Mouse (Mus musculus) neutrophil, adult 5-6 weeks (primary cell): ENCODE measurements around the gene Hnrnpab. TPM values are rescaled to one million over a fixed set of nuclear protein-coding genes. Genes with fewer than 3 reads are reported as not detected.
"Not testable (repeated sequence)": the region's sequence is repeated elsewhere in the genome, so short reads cannot be mapped to it uniquely, and the experiment has no call there.

Experiments used
- ATAC-seq: fragments of 151-379, 151-347 bp; 2 replicates; pipeline ENCODE4 v1.8.0; 2017; ENCODE audit warnings: mild to moderate bottlenecking, moderate TSS enrichment; ENCODE audit not compliant: insufficient number of reproducible peaks, poor library complexity, low FRiP score, severe bottlenecking; ENCODE audit errors: extremely low read depth
- total RNA-seq: library from RNA; stranded (forward); fragments of 200-1000 nt; gene quantifications from 2 replicates; pipeline ENCODE4 v1.2.3, GENCODE M21; 2017

Gene Hnrnpab
- total RNA-seq, 1 experiment from 2014 or later = 213 TPM

GRCm38 (mm10) chr11:51636323-51636684 lies 29.7 kb upstream of the Hnrnpab start:
- ATAC-seq = peak; percentile 58; the same call in 1 of the 2 replicates

- ATAC-seq = peak; percentile 40
Measured at GRCm38 (mm10) chr11:51635525-51636322, 29.1 kb upstream of the Hnrnpab start, which contains the start of gene Rmnd5b. TSS of gene Rmnd5b (minus strand) at chr11:51635896.

- no peak for ATAC-seq
Measured at GRCm38 (mm10) chr11:51635127-51635524, 28.5 kb upstream of the Hnrnpab start.

- no peak for ATAC-seq
Measured at GRCm38 (mm10) chr11:51633721-51634120, 27.1 kb upstream of the Hnrnpab start.

GRCm38 (mm10) chr11:51633200-51633599 lies 26.6 kb upstream of the Hnrnpab start:
- ATAC-seq = not testable (repeated sequence)

GRCm38 (mm10) chr11:51632130-51632753 lies 25.6 kb upstream of the Hnrnpab start:
- ATAC-seq = no peak

GRCm38 (mm10) chr11:51629651-51630314 lies 23.1 kb upstream of the Hnrnpab start:
- no peak for ATAC-seq

- no peak for ATAC-seq
Measured at GRCm38 (mm10) chr11:51627907-51628306, 21.3 kb upstream of the Hnrnpab start.

- ATAC-seq = no peak
Measured at GRCm38 (mm10) chr11:51627425-51627824, 20.8 kb upstream of the Hnrnpab start.

- ATAC-seq = no peak
Measured at GRCm38 (mm10) chr11:51625187-51625820, 18.7 kb upstream of the Hnrnpab start.

- ATAC-seq = no peak
Measured at GRCm38 (mm10) chr11:51622971-51623491, 16.4 kb upstream of the Hnrnpab start.

GRCm38 (mm10) chr11:51621776-51622175 lies 15.1 kb upstream of the Hnrnpab start:
- ATAC-seq = no peak

GRCm38 (mm10) chr11:51620084-51620483 lies 13.4 kb upstream of the Hnrnpab start:
- ATAC-seq = no peak

- ATAC-seq = peak; percentile 86
Measured at GRCm38 (mm10) chr11:51619409-51620060, 12.9 kb upstream of the Hnrnpab start, which contains the start of gene Nhp2. TSS of gene Nhp2 (plus strand) at chr11:51619735.

GRCm38 (mm10) chr11:51618894-51619408 lies 12.3 kb upstream of the Hnrnpab start:
- ATAC-seq = no peak

GRCm38 (mm10) chr11:51617693-51618092 lies 11.0 kb upstream of the Hnrnpab start:
- peak; percentile 65 for ATAC-seq

- not testable (repeated sequence) for ATAC-seq
Measured at GRCm38 (mm10) chr11:51616113-51616512, 9.5 kb upstream of the Hnrnpab start.

- ATAC-seq = peak; percentile 69
Measured at GRCm38 (mm10) chr11:51615601-51616000, 9.0 kb upstream of the Hnrnpab start.
